Mouse (Mus musculus): ENCODE measurements around the gene Limch1.

Limch1 gene

DNA sequence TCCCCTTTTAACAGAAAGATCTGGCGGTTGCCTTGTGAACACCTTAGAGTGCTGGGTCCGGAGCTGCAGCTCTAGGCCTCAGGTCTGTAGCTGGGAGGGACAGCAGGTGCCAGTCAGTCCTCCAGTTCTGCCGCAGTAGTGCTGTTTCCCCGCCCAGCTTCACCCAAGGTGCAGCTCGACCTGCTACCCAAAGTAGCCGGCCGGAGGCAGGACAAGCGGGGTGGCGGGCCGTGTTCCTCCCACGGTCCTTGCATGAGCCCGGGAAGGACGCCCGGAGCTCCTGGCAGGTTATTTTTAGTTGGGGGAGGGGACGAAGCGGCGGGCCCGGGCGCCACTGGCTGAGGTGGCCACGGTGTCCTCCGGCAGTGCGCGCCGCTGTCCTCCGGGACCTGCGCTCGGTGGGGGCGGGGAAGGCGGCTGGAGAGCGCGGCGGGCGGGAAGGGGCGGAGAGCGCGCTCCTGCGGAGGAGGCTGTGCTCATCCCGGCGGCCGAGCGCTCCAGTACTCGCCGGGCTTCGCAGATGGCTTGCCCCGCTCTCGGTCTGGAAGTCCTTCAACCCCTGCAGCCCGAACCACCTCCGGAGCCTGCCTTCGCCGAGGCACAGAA, at the start of gene Limch1:
TSS of gene Limch1 (plus strand) at position 438 of the 606 bp plus-strand sequence.
- DNase-seq (ENCODE audit: extremely low read depth, low read depth), result no peak

DNA sequence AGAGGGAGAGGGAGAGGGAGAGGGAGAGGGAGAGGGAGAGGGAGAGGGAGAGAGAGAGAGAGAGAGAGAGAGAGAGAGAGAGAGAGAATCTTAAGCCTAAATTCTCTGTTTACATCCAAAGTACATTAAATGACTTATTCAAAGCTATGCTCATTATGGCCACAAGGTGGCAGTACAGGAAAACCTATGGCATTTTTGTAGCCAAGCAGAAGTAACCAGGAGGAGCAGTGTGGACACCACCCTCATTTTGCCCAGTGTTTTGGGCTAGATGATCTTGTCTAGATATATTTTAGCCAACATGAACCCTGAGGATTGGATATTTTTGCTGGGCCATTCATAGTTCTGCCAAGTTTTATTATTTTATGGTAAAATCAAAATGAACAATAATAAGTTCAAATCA, 48.5 kb upstream of the Limch1 start:
- peak; percentile 24 for DNase-seq (ENCODE audit: extremely low read depth, low read depth)

DNA sequence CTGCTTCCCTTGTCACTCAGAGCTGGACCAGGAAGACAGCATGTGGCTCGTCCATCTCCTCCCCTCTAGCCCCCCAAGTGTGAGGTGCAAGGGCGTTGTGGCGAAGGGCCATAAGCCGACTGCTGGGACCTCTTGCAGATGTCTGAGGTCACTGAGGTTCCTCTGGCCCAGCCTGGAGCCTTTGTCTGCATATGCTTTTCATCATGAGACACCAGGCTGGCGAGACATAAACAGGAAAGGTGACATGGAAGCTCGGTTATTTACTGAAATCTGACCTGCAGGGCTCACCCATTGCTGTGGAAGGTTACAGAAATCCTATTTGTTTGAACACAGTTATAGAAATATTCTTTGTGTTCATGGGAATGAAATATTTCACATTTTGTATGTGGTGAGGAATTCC, 45.7 kb upstream of the Limch1 start:
- no peak for DNase-seq (ENCODE audit: extremely low read depth, low read depth)

DNA sequence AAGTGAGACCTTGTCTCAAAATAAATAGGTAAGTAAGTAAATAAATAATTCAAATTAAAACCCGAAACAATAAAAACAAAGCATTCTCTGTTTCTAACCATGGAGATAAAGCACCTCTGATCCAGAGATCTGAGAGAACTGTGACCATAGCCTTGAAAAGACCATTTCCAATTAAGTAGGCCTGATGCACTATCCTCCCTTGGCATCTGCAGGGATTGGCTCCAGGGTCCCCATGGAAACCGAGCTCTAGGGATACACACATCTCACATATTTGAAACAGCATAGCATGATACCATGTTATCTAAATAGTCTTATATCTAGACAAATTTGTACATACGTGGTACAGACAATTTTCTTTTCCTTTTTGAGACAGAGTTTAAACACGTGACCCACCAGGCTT, 43.7 kb upstream of the Limch1 start:
- no peak for DNase-seq (ENCODE audit: extremely low read depth, low read depth)

DNA sequence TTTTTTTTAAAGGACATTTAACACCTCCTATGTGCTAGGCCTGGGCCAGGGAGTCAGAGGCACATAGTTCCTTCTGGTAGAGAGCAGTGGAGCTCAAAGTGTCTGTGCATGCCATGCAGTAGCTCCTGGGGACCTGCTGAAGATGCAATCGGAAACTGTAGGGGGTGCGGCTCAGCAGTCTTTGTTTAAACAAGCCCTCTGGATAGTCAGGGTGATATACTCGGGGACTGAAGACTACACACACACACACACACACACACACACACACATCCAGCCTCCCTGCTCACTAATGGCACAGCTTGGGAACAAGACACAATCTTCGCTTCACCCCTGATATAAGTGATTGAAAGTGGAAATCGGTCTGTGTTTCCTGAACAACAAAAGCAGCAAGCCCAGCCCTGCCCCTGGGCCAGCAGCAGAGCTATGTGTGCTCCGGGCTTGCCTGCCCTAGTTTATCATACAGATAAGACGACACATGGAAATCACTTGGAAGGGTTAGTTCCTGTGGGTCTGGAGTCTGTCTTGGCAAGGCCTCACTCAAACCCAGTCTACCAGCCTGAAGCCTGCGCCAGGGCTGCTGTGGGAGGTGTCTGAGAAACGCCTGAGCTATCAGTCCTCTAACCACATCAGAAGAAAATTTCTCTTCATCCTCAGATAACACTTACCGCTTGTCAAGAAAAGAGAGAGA, 42.2 kb upstream of the Limch1 start:
- no peak for DNase-seq (ENCODE audit: extremely low read depth, low read depth)

DNA sequence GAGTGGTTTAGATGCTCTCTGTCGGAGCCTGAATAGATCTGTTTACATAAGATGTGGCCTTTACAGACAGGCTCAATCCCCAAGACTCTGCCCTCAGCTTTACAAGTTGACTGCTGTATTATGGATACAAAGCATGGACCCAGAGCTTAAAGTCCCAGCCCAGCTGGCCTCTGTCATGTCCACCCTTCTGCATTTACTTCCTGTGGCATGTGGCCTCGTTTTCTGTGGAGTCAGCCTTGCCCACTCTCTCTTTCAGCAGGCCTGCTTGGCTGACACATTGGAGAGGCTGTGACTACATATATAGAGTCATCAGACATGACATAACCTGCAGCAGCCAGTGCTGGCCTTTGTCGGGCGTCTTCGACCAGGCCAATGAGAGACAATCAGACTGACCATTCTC, 37.8 kb upstream of the Limch1 start:
- no peak for DNase-seq (ENCODE audit: extremely low read depth, low read depth)

DNA sequence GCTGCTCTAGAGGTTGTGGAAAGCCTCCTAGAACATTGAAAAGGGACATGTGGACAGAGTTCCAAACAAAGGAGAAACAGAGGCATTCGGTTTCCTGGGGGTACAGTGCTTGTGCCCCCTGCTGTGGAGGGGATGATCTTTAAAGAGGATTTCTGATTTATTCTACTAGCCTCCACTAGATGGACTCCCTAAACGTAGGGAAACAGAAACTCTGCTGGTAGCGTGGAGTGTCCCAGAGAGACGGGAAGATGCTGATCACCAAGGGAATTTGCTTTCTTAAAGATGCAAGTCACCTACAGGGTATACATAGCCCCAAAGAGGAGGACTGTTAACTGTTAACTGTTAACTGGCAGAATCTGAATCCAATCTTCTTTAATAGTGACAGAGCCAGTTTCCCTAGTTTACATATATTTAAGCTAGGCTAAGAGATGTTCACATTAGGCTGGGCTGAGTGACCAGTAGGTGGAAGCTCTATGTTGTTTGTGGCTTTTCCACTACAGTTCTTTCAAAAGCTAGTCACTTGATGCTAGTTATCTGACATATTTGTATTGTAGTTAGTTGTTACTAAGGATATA, 35.1 kb upstream of the Limch1 start:
- DNase-seq (ENCODE audit: extremely low read depth, low read depth), result no peak

DNA sequence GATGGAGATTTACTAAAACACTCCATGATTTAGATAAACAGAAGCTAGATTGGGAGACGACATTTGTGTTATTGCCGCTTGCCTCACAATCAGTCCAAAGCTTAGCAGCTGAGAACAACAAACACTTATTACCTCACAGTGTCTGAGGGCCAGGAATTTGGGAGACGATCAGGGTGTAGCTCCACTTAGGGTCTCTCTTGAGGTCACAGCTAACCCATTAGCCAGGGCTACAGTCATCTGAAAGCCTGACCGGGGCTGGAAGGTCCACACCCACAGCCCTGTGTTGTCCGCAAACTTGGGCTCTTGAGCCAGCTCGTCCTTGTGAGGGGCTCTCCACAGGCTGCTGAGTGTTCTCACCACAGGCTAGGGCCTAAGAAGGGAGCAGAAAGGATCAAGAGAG, 32.8 kb upstream of the Limch1 start:
- no peak for DNase-seq (ENCODE audit: extremely low read depth, low read depth)

DNA sequence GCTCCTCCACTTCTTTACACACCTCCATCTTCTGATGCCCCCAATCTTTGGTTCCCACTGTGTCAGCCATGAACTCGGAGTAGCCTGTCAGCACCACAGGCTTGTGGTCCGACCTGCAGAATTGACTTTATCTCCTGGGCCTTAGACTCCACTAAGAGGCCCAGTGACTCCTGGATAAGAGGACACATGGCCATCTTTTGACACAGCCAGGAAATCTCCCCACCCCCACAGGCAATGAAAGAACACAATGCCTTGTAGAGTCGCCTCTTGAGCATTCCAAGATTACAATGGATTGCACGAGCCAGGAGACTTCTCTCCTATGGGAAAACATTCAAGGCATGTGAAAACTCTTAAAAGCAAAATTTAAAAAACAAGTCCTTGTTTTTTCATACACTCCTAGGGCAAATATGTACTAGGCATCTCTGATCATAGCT, 30.1 kb upstream of the Limch1 start:
- no peak for DNase-seq (ENCODE audit: extremely low read depth, low read depth)

DNA sequence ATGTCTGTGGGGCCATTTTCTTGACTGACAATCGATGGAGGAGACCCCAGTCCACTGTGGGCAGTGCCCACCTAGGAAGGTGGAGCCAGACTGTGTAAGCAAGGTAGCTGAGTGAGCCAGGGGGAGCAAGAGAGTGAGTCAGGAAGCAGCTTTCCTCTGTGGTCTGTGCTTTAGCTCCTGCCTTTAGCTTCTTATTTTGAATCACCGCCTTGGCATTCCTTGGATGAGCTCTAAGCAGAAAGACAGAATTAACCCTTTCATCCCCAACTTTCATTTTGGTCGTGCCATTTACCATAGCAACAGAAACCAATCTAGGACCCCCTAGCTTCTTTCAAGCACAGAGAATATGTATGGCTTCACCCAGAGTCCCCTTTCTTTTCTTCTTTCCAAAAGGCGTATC, 27.7 kb upstream of the Limch1 start:
- no peak for DNase-seq (ENCODE audit: extremely low read depth, low read depth)

DNA sequence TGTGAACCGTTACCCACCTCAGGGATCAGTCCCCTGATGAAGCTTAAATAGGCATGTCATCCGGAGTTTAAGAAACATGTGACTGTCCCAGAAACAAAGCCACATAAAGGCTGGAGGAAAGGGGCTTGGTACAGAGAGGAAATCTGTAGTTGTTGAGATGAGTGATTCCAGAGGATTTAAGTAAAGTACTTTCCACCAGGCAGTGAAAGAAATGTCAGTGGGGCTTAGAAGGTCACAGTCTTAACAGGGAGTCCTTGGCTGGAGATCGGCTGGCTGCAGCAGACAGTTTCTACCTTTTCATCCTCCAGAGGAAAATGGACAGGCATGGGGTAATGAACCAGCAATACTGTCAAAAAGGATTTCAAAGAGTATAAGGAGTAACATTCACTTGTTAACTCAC, 27.2 kb upstream of the Limch1 start:
- DNase-seq (ENCODE audit: extremely low read depth, low read depth), result no peak

DNA sequence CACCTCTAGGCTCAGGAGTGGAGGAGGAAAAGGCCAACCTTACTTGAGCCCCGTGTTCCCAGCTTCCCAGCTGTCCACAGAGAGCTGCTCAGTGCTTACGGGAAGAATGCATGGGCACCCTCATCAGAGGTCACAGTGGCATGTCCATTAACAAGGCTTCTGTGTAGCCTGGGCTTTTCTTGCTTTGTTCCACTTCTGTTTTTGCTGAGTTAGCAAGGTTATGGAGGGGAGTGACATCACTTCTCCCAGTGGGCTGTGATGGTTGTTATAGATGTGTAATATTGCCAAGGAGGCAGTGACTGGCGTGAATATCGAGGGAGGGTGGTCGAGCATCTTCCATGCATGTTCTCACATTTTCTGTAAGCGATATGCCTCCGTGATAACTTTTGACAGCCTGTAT, 26.7 kb upstream of the Limch1 start:
- DNase-seq (ENCODE audit: extremely low read depth, low read depth), result no peak

DNA sequence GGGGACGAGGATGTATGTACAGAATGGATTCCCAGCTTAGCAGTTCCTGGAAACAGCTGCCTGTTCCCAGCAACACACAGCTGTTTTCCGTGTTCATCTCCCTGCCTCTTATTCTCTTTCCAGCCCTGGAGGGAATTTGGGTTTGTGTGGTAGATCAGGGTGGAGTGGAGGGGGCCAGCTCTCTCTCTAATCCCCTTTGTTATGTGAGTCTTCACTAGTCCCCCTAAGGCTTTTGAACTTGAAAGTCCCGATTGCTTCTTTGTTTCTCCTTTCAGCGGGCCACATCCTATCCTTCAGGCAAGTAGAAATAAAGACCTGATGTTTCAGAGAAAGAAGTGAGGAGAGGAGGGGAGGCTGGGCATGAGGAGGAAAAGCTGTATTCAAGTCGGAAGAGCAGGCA, 24.7 kb upstream of the Limch1 start:
- no peak for DNase-seq (ENCODE audit: extremely low read depth, low read depth)

DNA sequence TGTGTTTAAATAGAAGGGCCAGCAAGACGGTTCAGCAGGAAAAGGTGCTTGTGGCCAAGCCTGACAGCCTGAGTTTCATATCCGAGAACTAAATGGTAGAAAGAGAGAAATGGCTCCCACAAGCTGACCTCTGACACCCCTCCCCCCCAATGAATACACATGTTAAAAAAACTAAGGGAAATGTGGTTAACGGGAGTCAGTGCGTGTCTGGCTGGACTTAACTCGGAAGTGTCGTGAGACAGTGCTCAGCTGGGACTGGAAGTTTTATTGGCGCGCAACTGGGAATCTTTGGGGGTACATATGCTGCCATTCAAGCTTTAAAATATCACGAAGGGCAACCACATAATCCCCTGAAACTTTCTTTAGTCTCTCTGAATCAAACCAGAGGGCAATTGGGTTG, 23.0 kb upstream of the Limch1 start:
- DNase-seq (ENCODE audit: extremely low read depth, low read depth), result no peak

DNA sequence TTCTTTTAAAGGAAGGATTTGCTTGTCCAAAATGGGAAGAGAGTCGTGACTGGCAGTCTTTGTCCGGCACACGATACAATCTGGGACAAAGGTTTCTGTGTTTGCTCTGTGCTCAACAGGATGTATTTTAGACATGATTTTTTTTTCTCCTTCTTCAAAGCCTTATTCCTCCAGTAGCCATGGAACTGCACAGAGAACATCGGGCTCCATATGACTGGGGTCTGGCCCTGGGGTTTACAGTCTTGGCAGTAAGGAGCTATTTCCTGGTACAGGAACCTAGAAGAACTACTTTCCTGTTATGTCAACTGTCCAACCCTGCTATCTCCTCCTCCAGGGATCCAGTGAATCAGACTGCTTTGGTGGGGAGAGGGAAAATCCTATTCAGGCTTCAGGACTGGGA, 22.6 kb upstream of the Limch1 start:
- DNase-seq (ENCODE audit: extremely low read depth, low read depth), result no peak

DNA sequence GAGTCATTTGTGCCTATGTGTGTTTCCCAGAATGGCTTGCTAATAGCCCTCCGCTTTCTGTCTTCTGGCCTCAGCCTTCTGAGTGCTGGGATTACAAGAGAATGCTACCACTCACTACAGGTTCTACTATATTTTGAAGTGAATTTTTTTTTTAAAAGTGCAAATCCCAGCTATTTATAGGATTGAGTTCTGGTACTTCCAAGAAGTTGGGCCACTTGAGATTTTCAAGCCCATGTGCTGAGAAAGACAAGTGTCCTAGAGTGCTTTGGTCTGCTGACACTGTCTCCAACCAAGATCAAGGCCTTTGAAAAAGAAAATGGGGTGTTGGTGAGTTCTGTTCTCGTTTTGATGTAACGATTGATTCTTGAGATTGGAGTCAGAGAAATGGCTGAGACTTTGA, 22.0 kb upstream of the Limch1 start:
- DNase-seq (ENCODE audit: extremely low read depth, low read depth), result no peak

DNA sequence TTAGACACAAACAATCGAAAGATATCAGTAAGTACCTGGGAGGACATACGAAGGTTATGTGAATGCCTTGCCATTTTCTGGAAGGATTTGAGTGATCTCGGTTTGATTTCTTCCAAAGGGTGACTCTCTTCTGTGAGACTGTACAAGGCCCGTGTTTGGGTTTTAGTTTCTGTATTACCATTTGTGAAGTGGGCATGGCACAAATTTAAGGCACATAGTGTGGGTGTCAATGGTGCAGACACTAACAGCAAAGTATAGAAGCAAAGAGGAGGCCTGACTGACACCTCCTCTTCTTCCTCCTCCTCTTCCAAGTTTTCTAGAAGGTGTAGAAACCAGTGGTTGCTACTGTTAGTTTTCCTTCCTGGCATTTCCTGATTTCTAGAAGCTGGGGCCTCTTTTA, 16.3 kb upstream of the Limch1 start:
- DNase-seq (ENCODE audit: extremely low read depth, low read depth), result no peak

DNA sequence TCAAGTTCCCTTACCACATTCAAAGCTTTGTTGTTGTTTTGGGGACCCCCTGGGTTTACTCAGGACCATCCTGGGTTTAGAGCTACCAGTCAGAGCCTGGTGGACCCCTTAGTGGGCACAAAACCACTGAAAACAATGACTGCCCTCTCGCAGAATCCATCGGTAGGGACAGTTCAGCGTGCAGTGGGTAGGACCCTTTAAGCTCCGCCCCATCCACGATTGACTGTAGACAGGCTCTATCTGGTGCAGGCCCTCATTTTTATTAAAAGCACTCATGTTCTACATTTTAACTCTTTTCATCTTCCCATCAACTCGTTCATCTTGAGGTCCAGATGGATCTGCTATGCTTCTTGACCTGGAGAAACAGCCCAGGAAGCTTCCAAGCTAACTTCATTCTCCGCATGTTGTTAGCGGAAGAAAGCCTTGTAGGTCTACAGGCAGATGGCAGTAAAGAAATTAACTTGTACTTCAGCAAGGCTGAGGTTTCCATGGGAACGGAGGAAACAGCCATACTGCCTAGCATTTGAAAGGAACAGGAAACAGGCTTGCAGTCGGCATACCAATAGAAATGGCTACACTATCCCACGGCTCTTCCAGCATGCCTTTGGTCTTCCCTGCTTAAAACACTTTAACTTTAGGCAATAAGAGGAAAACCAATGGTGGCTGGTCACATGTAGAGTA, 14.9 kb upstream of the Limch1 start:
- DNase-seq (ENCODE audit: extremely low read depth, low read depth), result no peak

DNA sequence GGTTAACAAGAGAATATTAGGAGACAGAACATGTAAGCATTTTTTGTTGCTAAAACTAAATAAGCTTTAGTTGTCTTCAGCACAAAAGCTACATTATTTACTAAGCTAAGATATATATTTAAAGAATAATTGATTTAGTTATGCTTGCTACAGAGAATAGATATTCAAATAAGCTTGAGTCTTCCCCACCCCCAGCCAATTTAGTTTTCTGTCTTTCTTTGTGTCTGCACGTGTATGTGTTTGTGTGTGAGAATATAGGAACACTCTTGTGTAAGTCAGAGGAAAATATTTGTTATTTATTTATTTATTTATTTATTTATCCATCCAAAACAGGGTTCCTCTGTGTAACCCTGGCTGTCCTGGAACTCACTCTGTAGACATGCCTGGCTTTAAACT, 14.3 kb upstream of the Limch1 start:
- no peak for DNase-seq (ENCODE audit: extremely low read depth, low read depth)

DNA sequence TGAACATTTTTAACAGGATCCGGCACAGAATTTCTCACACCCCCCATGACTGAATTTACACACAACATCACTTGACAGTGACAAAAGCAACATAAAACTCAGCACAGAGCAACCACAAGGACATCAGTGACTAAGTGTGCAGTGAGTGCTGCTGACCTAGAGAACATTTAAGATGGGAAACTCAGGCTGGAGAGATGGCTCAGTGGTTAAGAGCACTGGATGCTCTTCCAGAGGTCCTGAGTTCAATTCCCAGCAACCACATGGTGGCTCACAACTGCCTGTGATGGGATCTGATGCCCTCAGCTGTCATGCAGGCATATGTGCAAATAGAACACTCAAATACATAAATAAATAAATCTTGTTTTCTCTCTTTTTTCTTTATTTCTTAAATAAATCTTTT, 12.1 kb upstream of the Limch1 start:
- no peak for DNase-seq (ENCODE audit: extremely low read depth, low read depth)

DNA sequence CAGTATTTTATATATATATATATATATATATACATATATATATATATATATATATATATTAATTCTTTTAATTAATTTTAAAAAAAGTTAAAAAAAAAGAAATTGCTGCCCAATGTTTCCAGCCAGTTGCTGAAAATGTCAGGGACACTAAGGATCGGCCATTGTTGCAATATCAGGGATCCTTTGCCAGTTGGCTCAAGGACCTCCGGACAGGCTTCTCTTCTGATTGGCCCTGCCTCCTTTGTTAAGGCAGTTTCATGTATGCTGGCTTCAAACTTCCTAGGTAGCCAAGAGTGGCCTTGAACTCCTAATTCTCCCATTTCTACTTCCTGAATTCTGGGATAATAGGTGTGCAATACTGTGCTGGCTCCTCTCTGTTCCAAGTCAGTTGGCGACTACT, 6.3 kb upstream of the Limch1 start:
- no peak for DNase-seq (ENCODE audit: extremely low read depth, low read depth)

DNA sequence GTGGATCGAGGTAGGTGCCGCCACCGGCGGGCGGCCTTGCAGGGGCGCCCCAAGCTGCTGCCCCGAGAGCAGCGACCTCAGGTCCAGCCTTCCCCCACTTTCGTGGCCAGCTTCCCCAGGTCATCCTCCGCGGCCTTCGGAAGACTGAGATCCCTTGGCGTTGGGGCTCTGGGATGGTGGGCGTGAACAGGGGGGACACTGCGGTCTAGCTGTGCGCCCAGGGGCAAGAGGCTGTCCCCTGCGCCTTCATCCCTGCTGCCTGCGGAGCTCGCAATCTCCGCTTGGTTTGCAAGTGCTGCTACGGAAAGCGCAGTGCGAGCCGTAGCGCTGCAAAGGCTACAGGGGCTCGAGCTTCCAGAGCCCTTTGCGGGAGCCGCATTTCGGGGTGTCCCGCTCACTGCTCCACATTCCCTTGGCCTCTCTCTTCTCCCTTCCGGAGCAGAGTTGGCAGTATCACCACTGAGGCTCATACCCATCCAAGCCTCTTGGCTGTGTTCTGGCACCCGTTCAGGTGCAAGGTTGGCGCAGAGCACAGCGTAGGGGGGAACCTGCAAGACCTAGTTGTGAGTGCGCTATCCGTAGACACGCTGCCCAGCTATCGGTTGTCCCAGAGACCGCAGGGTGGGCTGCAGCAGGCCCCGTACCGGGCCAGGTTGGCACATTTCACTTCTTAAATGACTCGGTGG, 512 bp downstream of the Limch1 start:
- no peak for DNase-seq (ENCODE audit: extremely low read depth, low read depth)
